Mouse (Mus musculus) midbrain, postnatal 0 days (tissue): ENCODE measurements around the gene Cabp2. TPM values are rescaled to one million over a fixed set of nuclear protein-coding genes. Genes with fewer than 3 reads are reported as not detected.
"Not testable (repeated sequence)": the region's sequence is repeated elsewhere in the genome, so short reads cannot be mapped to it uniquely, and the experiment has no call there.

ENCODE experiments used
- ATAC-seq: fragments of 200-750 bp; cut with Nextera tagmentation; 2 replicates; pipeline ENCODE4 v1.8.0; 2017; ENCODE audit warnings: moderate number of reproducible peaks, mild to moderate bottlenecking, moderate TSS enrichment, moderate library complexity; ENCODE audit not compliant: low FRiP score
- DNase-seq: peaks from one replicate; pipeline ENCODE4 v3.0.0-alpha.2; 2015; ENCODE audit warnings: low spot score
- H3K27ac ChIP-seq: fragments of 300-500 bp; sonication (generic); 2 replicates; pipeline ENCODE4 v1.5.1; 2014; ENCODE audit warnings: low read depth, mild to moderate bottlenecking, low read length, mixed read lengths
- H3K27me3 ChIP-seq: fragments of 300-500 bp; sonication (generic); 2 replicates; pipeline ENCODE4 v1.6.1; 2014; ENCODE audit warnings: low read length, control low read depth, mixed read lengths; ENCODE audit not compliant: insufficient read depth
- H3K36me3 ChIP-seq: fragments of 300-500 bp; sonication (generic); 2 replicates; pipeline ENCODE4 v1.6.1; 2014; ENCODE audit warnings: low read length, control low read depth, mixed read lengths; ENCODE audit not compliant: insufficient read depth
- H3K4me1 ChIP-seq: fragments of 300-500 bp; sonication (generic); 2 replicates; pipeline ENCODE4 v1.6.1; 2014; ENCODE audit warnings: mild to moderate bottlenecking, control low read depth, antibody characterized with exemption, low read length, mixed read lengths; ENCODE audit not compliant: insufficient read depth
- H3K4me2 ChIP-seq: fragments of 300-500 bp; sonication (generic); 2 replicates; pipeline ENCODE4 v1.6.1; 2014; ENCODE audit warnings: low read depth, mild to moderate bottlenecking, low read length, mixed read lengths; ENCODE audit not compliant: poor library complexity, severe bottlenecking
- H3K4me3 ChIP-seq: fragments of 300-500 bp; sonication (generic); 2 replicates; pipeline ENCODE4 v1.5.1; 2014; ENCODE audit warnings: low read depth, mild to moderate bottlenecking, low read length, moderate library complexity
- H3K9ac ChIP-seq: fragments of 300-500 bp; sonication (generic); replicated peaks from 2 replicates; pipeline ENCODE4 v1.6.1; 2014; ENCODE audit warnings: mild to moderate bottlenecking, low read length, moderate library complexity, mixed read lengths; ENCODE audit not compliant: poor library complexity, severe bottlenecking
- H3K9me3 ChIP-seq: fragments of 300-500 bp; sonication (generic); 2 replicates; pipeline ENCODE4 v1.6.1; 2016; ENCODE audit warnings: low read length, control low read depth
- CTCF ChIP-seq: IDR thresholded peaks from 2 replicates; pipeline ENCODE4 v1.5.1; 2016; ENCODE audit warnings: antibody characterized with exemption, mild to moderate bottlenecking
- WGBS: fragments of 180-500 bp; shearing (Covaris S2); extraction: QIAGEN DNeasy Blood & Tissue Kit; methylation state at CpG from one replicate; pipeline ENCODE4 v1.1.7; 2014; 5-methylcytosine and 5-hydroxymethylcytosine counted together
- polyA plus RNA-seq: library from polyadenylated mRNA; unstranded; fragments of >200 nt; fragmentation: Nextera tagmentation; extraction: Ambion mirVana; gene quantifications from 2 replicates; pipeline ENCODE4 v1.2.1, GENCODE M21; 2015
- total RNA-seq: library from RNA; depleted of rRNA; stranded (reverse); fragments of >200 nt; gene quantifications from 2 replicates; pipeline ENCODE4 v1.2.3, GENCODE M21; 2014

The Cabp2 gene
- total and polyA plus RNA-seq, 2 experiments from 2014 or later = not detected

DNA sequence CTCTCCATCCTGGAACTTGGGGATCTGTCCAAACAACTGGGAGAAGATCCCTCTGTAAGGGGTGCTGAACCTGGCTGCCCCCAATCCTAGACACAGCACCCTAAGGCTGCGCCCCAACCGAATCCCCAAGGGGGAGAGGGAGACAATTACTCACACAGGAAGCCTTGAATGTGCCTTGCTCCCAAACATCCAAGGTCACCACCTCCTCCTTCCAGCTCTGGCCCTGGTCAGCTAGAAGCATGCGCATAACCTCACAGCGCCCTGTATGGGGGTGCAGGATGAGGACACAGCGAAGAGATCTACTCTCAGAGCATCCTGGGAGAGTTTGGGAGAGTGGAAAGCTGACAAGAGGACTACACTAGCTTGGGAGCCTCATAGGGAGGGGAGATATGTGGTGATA, 22.8 kb upstream of the Cabp2 start:
- H3K27ac ChIP-seq = no peak overlapping the region
- DNase-seq = no peak
- H3K27me3 ChIP-seq = no peaks in the 10 kb centered on the region
- no peak overlapping the region for H3K9ac ChIP-seq
- WGBS = 90% methylated on average over 5 of the region's 5 CpGs
- no peaks in the 10 kb centered on the region for H3K4me1 ChIP-seq
- no peak overlapping the region for H3K4me3 ChIP-seq
- H3K36me3 ChIP-seq = no peaks in the 10 kb centered on the region
- no peak for ATAC-seq
- no peaks in the 10 kb centered on the region for H3K9me3 ChIP-seq
- no peak overlapping the region for H3K4me2 ChIP-seq
- TF ChIP-seq CTCF = no peak

DNA sequence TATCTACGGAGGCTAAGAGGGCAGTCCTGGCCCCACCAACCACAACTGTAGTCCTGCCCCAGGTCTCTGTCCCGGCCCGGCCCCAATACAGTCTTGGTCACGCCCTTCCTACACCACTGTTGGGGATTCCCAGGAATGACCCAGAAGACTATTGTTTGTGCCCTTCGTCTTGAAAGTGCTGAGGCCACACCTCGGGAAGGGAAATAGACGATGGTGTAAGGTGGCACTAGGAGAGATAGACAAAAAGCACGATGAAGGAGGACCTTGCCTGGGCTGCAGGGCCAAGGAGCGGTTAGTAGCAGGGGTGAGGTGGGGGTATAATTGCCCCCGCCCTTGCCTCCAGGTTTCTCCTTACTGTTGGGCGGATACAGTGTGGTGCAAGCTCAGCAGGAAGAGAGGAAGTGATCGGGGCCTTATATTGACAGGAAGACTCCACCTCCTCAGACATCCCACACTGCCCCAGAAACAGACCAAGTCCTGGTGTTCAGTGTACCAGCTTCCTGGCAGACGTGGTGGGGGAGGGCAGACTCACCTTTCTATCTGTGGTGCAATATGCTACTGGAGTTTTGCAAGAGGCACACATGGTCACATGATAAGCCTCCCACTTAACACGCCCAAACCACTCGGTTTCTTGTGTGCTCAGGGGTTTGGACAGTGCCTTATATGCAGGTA, 22.2 kb upstream of the Cabp2 start, which contains the start of gene Gstp3:
Gene Gstp3 (minus strand): TSS at position 501 of the 672 bp plus-strand sequence.
- no peak within 1 kb of the TSS for H3K9ac ChIP-seq
- WGBS = 86% methylated on average over 15 of the region's 15 CpGs
- H3K27ac ChIP-seq = no peak within 1 kb of the TSS
- H3K36me3 ChIP-seq = no peaks in the 10 kb centered on the region
- TF ChIP-seq CTCF = no peak
- H3K9me3 ChIP-seq = no peaks in the 10 kb centered on the region
- ATAC-seq (no peak), DNase-seq (no peak)
- no peak within 1 kb of the TSS for H3K4me3 ChIP-seq
- no peak within 1 kb of the TSS for H3K4me2 ChIP-seq
- no peaks in the 10 kb centered on the region for H3K27me3 ChIP-seq
- no peaks in the 10 kb centered on the region for H3K4me1 ChIP-seq

- H3K4me2 ChIP-seq, DNase-seq, ATAC-seq, H3K27me3 ChIP-seq, H3K9me3 ChIP-seq, H3K4me3 ChIP-seq, H3K9ac ChIP-seq, H3K4me1 ChIP-seq, H3K27ac ChIP-seq, H3K36me3 ChIP-seq: not testable (repeated sequence)
- WGBS = 85% methylated on average over 8 of the region's 8 CpGs
Observed at GRCm38 (mm10) chr19:4060044-4060898, 21.1 kb upstream of the Cabp2 start.

DNA sequence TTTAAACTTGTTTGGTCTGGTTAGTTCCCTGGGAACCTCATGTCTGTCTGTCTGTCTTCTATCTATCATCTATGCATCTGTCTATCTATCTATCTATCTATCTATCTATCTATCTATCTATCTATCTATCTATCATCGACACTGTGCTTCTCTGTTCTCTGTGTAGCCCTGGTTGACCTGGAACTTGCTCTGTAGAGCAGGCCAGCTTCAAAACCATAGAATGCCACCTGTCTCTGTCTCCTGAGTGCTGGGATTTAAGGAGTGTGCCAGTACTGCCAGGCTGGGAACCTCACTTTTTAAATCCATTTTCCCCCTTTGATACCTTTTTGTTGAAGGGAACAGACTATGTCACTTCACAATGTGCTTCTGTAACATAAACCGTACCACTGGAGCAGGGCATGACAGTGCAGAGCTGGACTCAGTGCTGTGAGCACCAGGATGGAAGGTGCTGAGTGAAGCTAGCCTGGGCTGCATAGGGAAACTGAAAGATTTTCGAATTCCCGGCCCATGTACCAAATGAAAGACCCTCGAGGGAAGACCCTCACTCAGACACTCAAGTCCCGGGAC, 20.4 kb upstream of the Cabp2 start:
- H3K9me3 ChIP-seq = no peaks in the 10 kb centered on the region
- no peak for TF ChIP-seq CTCF
- DNase-seq (no peak), ATAC-seq (no peak)
- no peaks in the 10 kb centered on the region for H3K4me1 ChIP-seq
- WGBS = 86% methylated on average over 6 of the region's 6 CpGs
- H3K4me2 ChIP-seq = no peak overlapping the region
- H3K36me3 ChIP-seq = no peaks in the 10 kb centered on the region
- H3K27ac ChIP-seq = no peak overlapping the region
- no peak overlapping the region for H3K4me3 ChIP-seq
- H3K27me3 ChIP-seq = no peaks in the 10 kb centered on the region
- no peak overlapping the region for H3K9ac ChIP-seq

DNA sequence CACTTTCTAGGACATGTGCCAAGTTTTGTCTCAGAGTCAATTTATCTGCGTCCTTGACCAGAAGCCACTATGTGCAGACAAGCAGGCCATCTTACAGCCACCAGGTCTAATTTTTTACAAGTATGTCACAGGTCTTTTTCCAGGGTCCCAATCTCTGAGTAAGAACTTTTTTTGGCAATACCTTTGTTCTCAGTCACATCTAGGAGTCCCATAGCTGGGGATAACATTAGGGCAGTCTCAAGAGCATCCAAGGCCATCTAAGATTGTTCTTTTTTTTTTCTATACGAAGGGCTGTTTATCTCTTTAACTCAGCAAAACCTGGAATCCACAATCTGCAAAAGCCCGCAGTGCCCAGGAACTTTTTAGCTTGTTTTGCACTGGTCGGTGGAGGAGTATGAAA, 18.0 kb upstream of the Cabp2 start:
- H3K9me3 ChIP-seq, H3K4me1 ChIP-seq, DNase-seq, H3K27me3 ChIP-seq, H3K27ac ChIP-seq, H3K36me3 ChIP-seq, ATAC-seq, H3K9ac ChIP-seq, H3K4me2 ChIP-seq, H3K4me3 ChIP-seq: not testable (repeated sequence)
- WGBS = 76% methylated on average over 2 of the region's 4 CpGs

GRCm38 (mm10) chr19:4064501-4064900, 16.9 kb upstream of the Cabp2 start:
- H3K9me3 ChIP-seq, H3K4me1 ChIP-seq, H3K36me3 ChIP-seq, H3K9ac ChIP-seq, DNase-seq, H3K4me2 ChIP-seq, H3K4me3 ChIP-seq, ATAC-seq, H3K27ac ChIP-seq, H3K27me3 ChIP-seq: not testable (repeated sequence)
- WGBS = 53% methylated on average over 3 of the region's 11 CpGs
